Mouse (Mus musculus) hematopoietic stem cell, adult 5-6 weeks (primary cell): ENCODE data around the gene Slc6a8. TPM values are rescaled to one million over a fixed set of nuclear protein-coding genes. Genes with fewer than 3 reads are reported as not detected.

Experiments
- ATAC-seq, 2 experiments: fragments of 125-278 bp in 1 of 2; replicated peaks in 1 of 2; 2 replicates each; pipeline ENCODE4 v1.8.0; 2016 to 2017; ENCODE audit warnings: inconsistent platforms in 2 of 2, mild to moderate bottlenecking in 2 of 2, moderate number of reproducible peaks in 2 of 2, low read depth in 1 of 2, moderate TSS enrichment in 1 of 2; ENCODE audit not compliant: low FRiP score in 2 of 2, poor library complexity in 2 of 2, severe bottlenecking in 2 of 2, insufficient read depth in 1 of 2, low TSS enrichment in 1 of 2
- total RNA-seq: library from RNA; stranded (forward); fragments of 172-1452, 232-1000 nt; gene quantifications from 2 replicates; pipeline ENCODE4 v1.2.3, GENCODE M21; 2017

Gene Slc6a8
- total RNA-seq, 1 experiment from 2014 or later = not detected

DNA sequence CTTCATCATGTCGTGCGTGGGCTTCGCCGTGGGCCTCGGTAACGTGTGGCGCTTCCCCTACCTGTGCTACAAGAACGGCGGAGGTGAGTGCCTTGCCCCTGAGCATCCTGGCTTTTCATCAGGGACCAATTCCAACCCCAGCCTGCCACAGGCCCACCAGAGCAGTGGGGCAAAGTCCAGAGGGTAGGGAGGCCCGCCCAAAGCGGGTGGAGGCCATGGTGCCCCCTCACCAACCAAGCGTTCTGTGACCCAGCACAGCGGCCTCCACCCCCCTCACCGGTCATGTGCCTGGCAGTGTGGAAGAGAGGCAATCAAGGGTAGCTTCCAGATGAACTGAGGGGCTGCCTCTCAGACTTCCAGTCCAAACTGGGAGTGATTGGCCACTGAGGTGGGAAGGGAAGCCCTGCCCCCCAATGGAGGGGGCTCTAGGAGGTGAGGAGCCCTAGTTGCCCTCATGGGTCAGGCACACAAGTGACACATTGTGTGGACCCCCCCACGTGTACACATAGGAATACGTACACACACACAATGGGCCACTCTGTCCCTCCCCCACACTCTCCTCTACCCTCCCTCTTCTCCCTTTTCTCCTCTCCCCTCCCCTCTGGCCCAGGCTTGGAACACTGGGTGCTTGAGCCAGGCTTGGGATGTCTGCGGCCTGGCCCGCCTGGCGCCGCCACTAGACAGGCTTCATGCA, 1.2 kb downstream of the Slc6a8 start:
- ATAC-seq = no peak

- ATAC-seq = no peak
Measured at GRCm38 (mm10) chrX:73675231-73675630, 2.3 kb downstream of the Slc6a8 start.

DNA sequence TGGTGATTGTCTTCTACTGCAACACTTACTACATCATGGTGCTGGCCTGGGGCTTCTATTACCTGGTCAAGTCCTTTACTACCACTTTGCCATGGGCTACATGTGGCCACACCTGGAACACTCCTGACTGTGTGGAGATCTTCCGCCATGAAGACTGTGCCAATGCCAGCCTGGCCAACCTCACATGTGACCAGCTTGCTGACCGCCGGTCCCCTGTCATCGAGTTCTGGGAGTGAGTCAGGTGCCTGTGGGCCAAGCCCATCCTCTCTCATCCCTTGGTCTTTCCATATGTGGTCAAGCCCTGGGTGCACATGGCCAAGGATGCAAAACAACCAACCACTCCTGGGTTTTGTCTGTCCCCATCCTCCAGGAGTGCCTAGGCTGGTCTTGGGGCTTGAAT, 3.7 kb downstream of the Slc6a8 start:
- no peak for ATAC-seq

DNA sequence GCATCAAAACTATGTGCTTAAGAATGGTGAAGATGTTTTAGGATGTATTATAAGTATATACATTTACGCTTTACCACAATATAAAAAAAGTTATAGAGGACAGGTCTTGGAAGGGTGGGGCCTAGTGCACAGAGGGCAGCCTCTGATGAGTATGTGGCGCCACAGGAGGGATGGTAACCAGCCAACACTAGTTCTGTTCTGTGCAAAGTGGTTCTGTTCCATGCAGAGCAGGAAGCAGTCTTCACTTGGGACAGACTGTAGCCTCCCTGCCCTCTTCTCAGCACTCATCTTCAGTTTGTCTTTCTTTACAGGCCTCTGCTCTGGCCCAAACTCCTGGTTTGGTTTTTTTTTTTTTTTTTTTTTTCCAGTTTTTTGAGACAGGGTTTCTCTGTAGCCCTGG, 11.2 kb downstream of the Slc6a8 start:
- no peak for ATAC-seq

DNA sequence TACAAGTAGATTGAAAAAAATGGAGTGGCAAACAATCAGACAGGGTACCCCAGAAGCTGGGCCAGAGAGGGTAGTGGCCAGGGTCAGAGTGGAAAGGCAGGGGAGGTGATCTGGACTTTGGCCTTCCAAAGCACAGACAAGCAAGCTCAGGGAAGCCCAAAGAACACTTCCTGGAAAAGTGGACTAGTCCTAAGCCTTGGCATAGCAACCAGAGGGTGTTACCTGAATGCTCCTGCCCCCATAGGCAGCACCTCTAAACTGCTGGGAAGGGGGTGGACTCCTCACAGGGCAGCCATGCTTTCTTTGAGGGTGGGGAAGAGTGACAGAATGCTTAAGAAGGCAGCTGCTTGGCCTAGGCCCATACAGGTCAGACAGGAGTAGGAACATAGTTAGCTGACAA, 12.0 kb downstream of the Slc6a8 start:
- no peak for ATAC-seq

- no peak for ATAC-seq
Measured at GRCm38 (mm10) chrX:73685629-73686028, 12.7 kb downstream of the Slc6a8 start.

- peak; percentile 71 to 77 for ATAC-seq
Measured at GRCm38 (mm10) chrX:73690917-73691629, 18.1 kb downstream of the Slc6a8 start.

DNA sequence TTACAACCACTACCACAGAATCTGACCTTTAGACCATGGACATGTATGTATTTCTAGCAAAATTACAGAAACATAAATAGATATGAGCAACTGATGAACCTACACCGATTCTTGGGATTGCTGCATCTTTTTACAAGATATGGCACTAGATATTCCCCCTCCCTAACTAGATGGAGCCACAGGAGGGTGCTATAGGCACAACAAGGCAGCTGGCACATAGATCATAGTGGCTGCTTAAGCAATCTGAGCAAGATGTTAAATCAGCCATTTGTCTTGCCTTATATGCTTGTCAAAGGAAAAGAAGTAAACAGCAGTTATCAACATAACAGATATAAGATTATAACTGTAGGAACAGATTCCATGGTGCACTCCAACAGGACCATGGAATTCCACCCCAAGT, 27.5 kb downstream of the Slc6a8 start:
- no peak for ATAC-seq

DNA sequence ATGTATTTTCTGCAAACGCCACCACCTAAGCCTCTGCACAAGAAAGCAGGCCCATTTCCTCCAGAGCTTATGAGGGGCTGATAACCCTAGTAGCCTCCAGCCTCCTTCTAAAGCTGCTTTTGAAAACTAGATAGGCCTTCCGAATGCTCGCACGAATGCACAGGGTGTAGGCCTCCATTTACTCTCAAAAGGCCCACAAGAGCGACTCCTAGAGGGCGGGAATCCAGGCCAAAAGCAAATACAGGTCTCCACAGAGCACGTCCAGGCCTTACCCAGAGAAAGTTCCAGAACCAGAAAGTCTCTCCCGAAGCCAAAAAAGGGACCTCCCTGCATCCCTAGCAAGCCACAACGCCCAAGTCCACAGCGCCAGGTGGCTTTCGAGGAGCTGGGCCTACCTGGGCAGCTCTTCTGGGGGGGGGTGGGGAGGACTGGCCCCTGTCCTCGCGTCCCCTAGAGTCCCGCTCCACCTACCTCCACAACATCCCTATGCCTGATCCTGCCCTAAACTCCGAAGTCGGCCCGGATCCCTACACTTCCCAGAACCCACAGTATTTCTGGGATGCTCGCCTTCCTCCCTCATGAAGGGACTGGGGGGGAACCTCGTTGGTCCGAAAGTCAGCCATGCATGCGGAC, 42.6 kb downstream of the Slc6a8 start:
- 0 out of 4 replicates have a peak, but pooled peaks of 1 of the 2 experiments have one; percentile 12 for ATAC-seq

DNA sequence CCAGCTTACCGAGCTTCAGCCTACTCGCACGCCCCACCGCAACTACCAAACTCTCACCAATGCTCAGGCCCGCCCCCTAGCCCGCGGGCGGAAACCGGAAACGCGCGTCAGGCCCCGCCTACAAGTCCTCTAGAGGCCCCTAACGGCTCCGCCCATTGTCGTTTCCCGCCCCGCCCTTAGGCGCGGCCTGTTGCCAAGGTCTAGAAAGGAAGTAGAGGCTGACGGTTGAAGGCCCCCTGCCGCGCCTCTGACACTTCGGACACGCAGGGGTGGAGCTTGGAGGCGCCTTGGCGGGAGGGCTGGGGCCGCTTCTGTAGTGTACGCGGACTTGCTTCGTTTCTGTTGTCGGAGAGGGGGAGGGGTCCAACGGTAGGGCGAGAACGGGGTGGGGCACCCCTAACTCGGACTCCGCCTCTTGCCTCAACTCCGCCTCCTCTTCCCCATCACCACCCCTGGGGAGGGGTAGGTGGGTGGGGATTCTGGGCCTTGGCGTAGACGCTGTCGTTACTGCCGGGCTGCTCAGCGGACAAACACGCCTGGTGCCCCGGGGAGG, 43.2 kb downstream of the Slc6a8 start, which contains the start of the genes Bcap31 and Abcd1:
Gene Bcap31, minus strand, starts transcription at position 67 of the 553 bp plus-strand sequence.
Gene Abcd1, plus strand, starts transcription at position 489 of the 553 bp plus-strand sequence.
- peak; percentile 78 to 89 for ATAC-seq

DNA sequence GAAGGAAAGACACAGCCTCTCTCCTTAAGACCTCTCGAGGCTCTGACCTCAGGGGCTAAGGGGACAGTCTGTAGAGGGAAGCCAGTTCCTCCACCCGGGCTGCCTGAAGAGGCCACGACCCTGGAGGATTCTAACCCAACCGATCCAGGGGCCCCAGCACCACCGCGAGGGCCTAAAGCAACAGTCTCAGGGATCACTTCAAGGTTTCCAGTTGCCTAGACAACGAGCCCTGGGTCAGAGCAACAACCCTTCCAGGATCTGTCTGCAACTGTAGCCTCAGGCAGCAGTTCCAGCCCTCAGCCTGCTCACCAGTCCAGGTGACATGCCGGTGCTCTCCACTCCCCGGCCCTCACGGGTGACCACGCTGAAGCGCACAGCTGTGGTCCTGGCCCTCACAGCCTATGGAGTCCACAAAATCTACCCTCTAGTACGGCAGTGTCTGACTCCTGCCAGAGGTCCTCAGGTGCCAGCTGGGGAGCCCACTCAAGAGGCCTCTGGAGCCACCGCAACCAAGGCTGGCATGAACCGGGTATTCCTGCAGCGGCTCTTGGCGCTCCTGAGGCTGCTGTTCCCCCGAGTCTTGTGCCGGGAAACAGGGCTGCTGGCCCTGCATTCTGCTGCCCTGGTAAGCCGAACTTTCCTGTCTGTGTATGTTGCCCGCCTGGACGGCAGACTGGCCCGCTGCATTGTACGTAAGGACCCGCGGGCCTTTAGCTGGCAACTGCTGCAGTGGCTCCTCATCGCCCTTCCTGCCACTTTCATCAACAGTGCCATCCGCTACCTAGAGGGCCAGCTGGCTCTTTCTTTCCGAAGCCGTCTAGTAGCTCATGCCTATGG, 44.0 kb downstream of the Slc6a8 start:
- ATAC-seq = no peak

DNA sequence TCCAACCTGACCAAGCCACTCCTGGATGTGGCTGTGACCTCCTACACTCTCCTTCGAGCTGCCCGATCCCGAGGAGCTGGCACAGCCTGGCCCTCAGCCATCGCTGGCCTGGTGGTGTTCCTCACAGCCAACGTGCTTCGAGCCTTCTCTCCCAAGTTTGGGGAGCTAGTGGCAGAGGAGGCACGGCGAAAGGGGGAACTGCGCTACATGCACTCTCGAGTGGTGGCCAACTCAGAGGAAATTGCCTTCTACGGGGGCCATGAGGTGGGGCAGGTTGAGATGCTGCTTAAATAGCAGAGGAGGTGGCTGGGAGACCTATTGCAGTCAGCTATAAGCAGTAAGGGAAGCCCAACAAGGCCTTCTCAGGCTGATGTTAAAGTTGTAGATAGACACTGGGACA, 44.7 kb downstream of the Slc6a8 start:
- ATAC-seq = no peak

DNA sequence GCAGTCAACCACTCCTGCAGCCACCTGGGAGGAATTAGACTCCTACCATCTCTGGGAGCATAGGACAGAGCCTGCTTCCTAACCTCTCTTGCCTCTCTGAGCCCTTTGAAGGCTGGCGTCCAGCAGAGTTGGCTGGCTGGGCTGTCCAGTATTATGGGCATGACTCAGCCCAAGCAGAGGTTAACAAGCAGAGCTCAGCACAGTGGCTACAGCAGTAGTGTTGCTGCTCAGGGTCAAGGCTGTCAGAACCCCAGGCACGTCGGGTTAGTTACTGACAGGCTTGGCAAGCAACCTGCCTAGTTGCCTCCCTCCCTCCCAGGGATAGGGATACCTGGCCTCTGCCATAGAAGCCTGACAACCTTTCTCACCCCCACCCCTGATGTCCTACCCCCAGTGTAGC, 45.3 kb downstream of the Slc6a8 start:
- no peak for ATAC-seq

DNA sequence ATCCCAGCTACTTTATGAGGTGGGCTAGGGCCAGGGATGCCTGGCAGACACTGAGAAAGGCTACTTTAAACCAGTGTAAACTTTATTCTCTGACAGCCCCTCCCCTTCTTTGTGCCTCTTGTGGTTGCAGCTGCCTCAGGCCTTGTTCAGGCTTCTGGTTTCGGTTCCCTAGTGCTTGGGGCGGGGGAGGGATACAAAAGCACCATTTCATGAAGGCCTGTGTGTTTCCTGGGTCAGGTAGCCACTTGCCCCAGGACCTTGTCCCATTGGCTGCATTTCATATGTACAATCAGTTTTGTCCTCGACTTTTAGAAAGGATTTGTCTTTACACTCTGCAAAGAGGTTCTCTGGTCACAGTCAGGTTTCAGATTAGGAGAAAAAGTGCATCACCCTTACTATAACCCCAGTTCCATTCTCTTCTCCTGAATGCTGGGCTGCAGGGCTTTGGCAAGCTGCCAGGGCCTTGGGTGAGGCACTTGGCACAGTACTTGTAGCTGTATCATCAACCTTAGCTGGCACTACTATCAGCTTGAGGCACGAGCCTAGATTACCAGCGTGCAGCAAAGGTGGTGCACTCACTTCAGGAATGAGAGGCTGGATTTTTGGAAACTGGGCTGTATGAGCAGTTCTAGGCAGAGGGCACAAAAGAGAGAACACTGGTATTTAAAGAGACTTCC, 45.9 kb downstream of the Slc6a8 start:
- ATAC-seq = peak in 1 of 2 experiments; percentile 12; a peak in 1 of 4 replicates

DNA sequence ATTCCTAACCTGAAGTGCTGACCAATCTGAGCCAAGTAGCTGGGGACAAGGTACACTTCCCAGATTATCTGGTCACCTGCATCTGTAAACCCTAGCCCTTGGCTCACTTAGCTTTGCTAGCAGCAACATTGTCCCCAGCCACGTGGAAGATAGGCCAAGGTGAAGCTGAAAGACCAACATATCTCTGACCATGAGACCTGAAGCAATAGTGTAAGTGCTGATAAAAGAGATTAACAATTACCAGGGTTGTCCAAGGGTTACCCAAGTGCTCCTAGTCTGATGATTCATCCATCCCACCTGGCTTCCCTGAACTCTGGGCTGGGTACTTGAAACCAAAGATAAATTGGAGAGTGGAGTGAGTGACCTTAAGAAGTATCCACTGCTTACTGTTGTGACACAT, 58.0 kb downstream of the Slc6a8 start:
- no peak for ATAC-seq
